Mouse (Mus musculus): ENCODE measurements around the gene Sh3bp4. TPM values are rescaled to one million over a fixed set of nuclear protein-coding genes. Genes with fewer than 3 reads are reported as not detected.

Gene Sh3bp4
- polyA plus RNA-seq, 1 experiment from 2014 or later, result 17.0 TPM

- ATAC-seq, result no peak
- WGBS, result 86% methylated on average over 8 of the region's 8 CpGs
- H3K27ac ChIP-seq, result no peak overlapping the region
- H3K4me1 ChIP-seq (replicated peaks), result 0 out of 2 replicates have a peak, but pooled peaks cover 4% of the 10 kb centered on the region
- H3K9me3 ChIP-seq, result no peaks in the 10 kb centered on the region
- no peak overlapping the region for H3K9ac ChIP-seq
- no peaks in the 10 kb centered on the region for H3K36me3 ChIP-seq
- no peak overlapping the region for H3K4me2 ChIP-seq (replicated peaks)
- no peak overlapping the region for H3K4me3 ChIP-seq (replicated peaks)
- H3K27me3 ChIP-seq (replicated peaks), result no peaks in the 10 kb centered on the region
Measured at GRCm38 (mm10) chr1:89045403-89045802, 24.8 kb upstream of the Sh3bp4 start.

- no peaks in the 10 kb centered on the region for H3K4me1 ChIP-seq (replicated peaks)
- H3K36me3 ChIP-seq, result no peaks in the 10 kb centered on the region
- no peaks in the 10 kb centered on the region for H3K27me3 ChIP-seq (replicated peaks)
- no peak overlapping the region for H3K4me2 ChIP-seq (replicated peaks)
- H3K9ac ChIP-seq, result no peak overlapping the region
- 70% methylated on average over 4 of the region's 4 CpGs for WGBS
- no peak overlapping the region for H3K4me3 ChIP-seq (replicated peaks)
- H3K27ac ChIP-seq, result no peak overlapping the region
- ATAC-seq, result no peak
- H3K9me3 ChIP-seq, result no peaks in the 10 kb centered on the region
Measured at GRCm38 (mm10) chr1:89049506-89049905, 20.7 kb upstream of the Sh3bp4 start.

GRCm38 (mm10) chr1:89056175-89056574 lies 14.0 kb upstream of the Sh3bp4 start:
- ATAC-seq, result no peak

GRCm38 (mm10) chr1:89057430-89057829 lies 12.8 kb upstream of the Sh3bp4 start:
- Histone ChIP-seq H3K27me3 (replicated peaks) (no peaks in the 10 kb centered on the region), H3K4me1 (replicated peaks) (0 out of 2 replicates have a peak, but pooled peaks cover 3% of the 10 kb centered on the region), H3K9ac (no peak overlapping the region), H3K4me2 (replicated peaks) (no peak overlapping the region), H3K4me3 (replicated peaks) (no peak overlapping the region), H3K27ac (no peak overlapping the region), H3K36me3 (no peaks in the 10 kb centered on the region), H3K9me3 (no peaks in the 10 kb centered on the region)
- no peak for ATAC-seq
- 59% methylated on average over 3 of the region's 3 CpGs for whole genome bisulfite sequencing

More at GRCm38 (mm10) chr1:89056175-89056574, 14.0 kb upstream of the Sh3bp4 start:
- H3K9ac ChIP-seq, result no peak overlapping the region
- no peak overlapping the region for H3K4me2 ChIP-seq (replicated peaks)
- H3K4me1 ChIP-seq (replicated peaks), result 0 out of 2 replicates have a peak, but pooled peaks cover 3% of the 10 kb centered on the region
- H3K9me3 ChIP-seq, result no peaks in the 10 kb centered on the region
- H3K27me3 ChIP-seq (replicated peaks), result no peaks in the 10 kb centered on the region
- WGBS, result 58% methylated on average over 1 of the region's 1 CpGs
- no peaks in the 10 kb centered on the region for H3K36me3 ChIP-seq
- H3K27ac ChIP-seq, result no peak overlapping the region
- no peak overlapping the region for H3K4me3 ChIP-seq (replicated peaks)

- H3K4me3 ChIP-seq (replicated peaks), result no peak overlapping the region
- H3K27me3 ChIP-seq (replicated peaks), result no peaks in the 10 kb centered on the region
- 93% methylated on average over 1 of the region's 1 CpGs for WGBS
- no peaks in the 10 kb centered on the region for H3K36me3 ChIP-seq
- no peak overlapping the region for H3K27ac ChIP-seq
- no peaks in the 10 kb centered on the region for H3K9me3 ChIP-seq
- H3K9ac ChIP-seq, result no peak overlapping the region
- no peak for ATAC-seq
- no peak overlapping the region for H3K4me2 ChIP-seq (replicated peaks)
- 0 out of 2 replicates have a peak, but pooled peaks cover 3% of the 10 kb centered on the region for H3K4me1 ChIP-seq (replicated peaks)
Measured at GRCm38 (mm10) chr1:89058011-89058410, 12.2 kb upstream of the Sh3bp4 start.

GRCm38 (mm10) chr1:89062977-89063376 lies 7.2 kb upstream of the Sh3bp4 start:
- ATAC-seq, result no peak
- H3K4me3 ChIP-seq (replicated peaks), result no peak overlapping the region
- WGBS, result 79% methylated on average over 4 of the region's 4 CpGs
- no peaks in the 10 kb centered on the region for H3K9me3 ChIP-seq
- no peak overlapping the region for H3K27ac ChIP-seq
- H3K4me2 ChIP-seq (replicated peaks), result no peak overlapping the region
- H3K4me1 ChIP-seq (replicated peaks), result 0 out of 2 replicates have a peak, but pooled peaks cover 3% of the 10 kb centered on the region
- no peak overlapping the region for H3K9ac ChIP-seq
- H3K27me3 ChIP-seq (replicated peaks), result no peaks in the 10 kb centered on the region
- H3K36me3 ChIP-seq, result no peaks in the 10 kb centered on the region

GRCm38 (mm10) chr1:89063800-89064199 lies 6.4 kb upstream of the Sh3bp4 start:
- ATAC-seq, result no peak
- Histone ChIP-seq H3K27me3 (replicated peaks) (no peaks in the 10 kb centered on the region), H3K9ac (no peak overlapping the region), H3K27ac (no peak overlapping the region), H3K4me2 (replicated peaks) (no peak overlapping the region), H3K4me3 (replicated peaks) (no peak overlapping the region), H3K36me3 (no peaks in the 10 kb centered on the region), H3K4me1 (replicated peaks) (peaks cover 7% of the 10 kb centered on the region; the same call in 1 of the 2 replicates), H3K9me3 (no peaks in the 10 kb centered on the region)
- 87% methylated on average over 3 of the region's 3 CpGs for WGBS

GRCm38 (mm10) chr1:89068812-89069211 lies 1.4 kb upstream of the Sh3bp4 start:
- peaks cover 29% of the 10 kb centered on the region for H3K4me1 ChIP-seq (replicated peaks)
- no peak overlapping the region for H3K27ac ChIP-seq
- 71% methylated on average over 5 of the region's 5 CpGs for WGBS
- no peaks in the 10 kb centered on the region for H3K9me3 ChIP-seq
- no peaks in the 10 kb centered on the region for H3K27me3 ChIP-seq (replicated peaks)
- ATAC-seq, result no peak
- no peak overlapping the region for H3K4me3 ChIP-seq (replicated peaks)
- no peak overlapping the region for H3K4me2 ChIP-seq (replicated peaks)
- no peaks in the 10 kb centered on the region for H3K36me3 ChIP-seq
- H3K9ac ChIP-seq, result no peak overlapping the region

GRCm38 (mm10) chr1:89069479-89070102 lies 624 bp upstream of the Sh3bp4 start:
- Histone ChIP-seq H3K4me3 (replicated peaks) (peak overlapping the region; percentile 87), H3K27ac (peak overlapping the region; percentile 70), H3K4me2 (replicated peaks) (peak overlapping the region; percentile 61), H3K9me3 (no peaks in the 10 kb centered on the region), H3K4me1 (replicated peaks) (peaks cover 32% of the 10 kb centered on the region), H3K36me3 (no peaks in the 10 kb centered on the region), H3K9ac (peak overlapping the region; percentile 2), H3K27me3 (replicated peaks) (no peaks in the 10 kb centered on the region)
- peak; percentile 58 for ATAC-seq
- WGBS, result under 1% methylated on average over 25 of the region's 25 CpGs

- ATAC-seq, result peak; percentile 26
- no peaks in the 10 kb centered on the region for H3K9me3 ChIP-seq
- no peaks in the 10 kb centered on the region for H3K27me3 ChIP-seq (replicated peaks)
- 1% methylated on average over 28 of the region's 28 CpGs for WGBS
- H3K4me1 ChIP-seq (replicated peaks), result peaks cover 39% of the 10 kb centered on the region
- H3K4me2 ChIP-seq (replicated peaks), result peak overlapping the region; percentile 70
- H3K36me3 ChIP-seq, result no peaks in the 10 kb centered on the region
- H3K27ac ChIP-seq, result peak overlapping the region; percentile 84
- peak overlapping the region; percentile 80 for H3K9ac ChIP-seq
- peak overlapping the region; percentile 87 for H3K4me3 ChIP-seq (replicated peaks)
Measured at GRCm38 (mm10) chr1:89070871-89071361, 701 bp downstream of the Sh3bp4 start.

- Histone ChIP-seq H3K4me1 (replicated peaks) (peaks cover 41% of the 10 kb centered on the region), H3K27me3 (replicated peaks) (no peaks in the 10 kb centered on the region), H3K9me3 (no peaks in the 10 kb centered on the region), H3K36me3 (no peaks in the 10 kb centered on the region), H3K4me3 (replicated peaks) (peak overlapping the region; percentile 87), H3K9ac (peak overlapping the region; percentile 80), H3K27ac (0 out of 2 replicates have a peak overlapping the region, but pooled peaks have one; percentile 84), H3K4me2 (replicated peaks) (peak overlapping the region; percentile 70)
- WGBS, result 7% methylated on average over 15 of the region's 15 CpGs
- no peak for ATAC-seq
Measured at GRCm38 (mm10) chr1:89071371-89072142, 1.3 kb downstream of the Sh3bp4 start.

GRCm38 (mm10) chr1:89072143-89072990 lies 2.2 kb downstream of the Sh3bp4 start:
- no peak for ATAC-seq
- whole genome bisulfite sequencing, result 21% methylated on average over 14 of the region's 14 CpGs
- H3K9ac ChIP-seq, result peak overlapping the region; percentile 80
- no peaks in the 10 kb centered on the region for H3K36me3 ChIP-seq
- peak overlapping the region; percentile 70 for H3K4me2 ChIP-seq (replicated peaks)
- H3K4me1 ChIP-seq (replicated peaks), result peaks cover 45% of the 10 kb centered on the region
- peak overlapping the region; percentile 54; the same call in 1 of the 2 replicates for H3K27ac ChIP-seq
- H3K9me3 ChIP-seq, result no peaks in the 10 kb centered on the region
- no peaks in the 10 kb centered on the region for H3K27me3 ChIP-seq (replicated peaks)
- H3K4me3 ChIP-seq (replicated peaks), result peak overlapping the region; percentile 87

Data from intestine, embryonic 15.5 days (tissue).